Mouse (Mus musculus) erythroblast, embryonic 14.5 days (primary cell): ENCODE data around the gene Ldlrad1.

Source experiments
- GATA1 ChIP-seq: IDR thresholded peaks from 2 replicates; pipeline ENCODE4 v1.6.1; 2012; ENCODE audit warnings: low read length, inconsistent platforms, mixed read lengths
- TAL1 ChIP-seq: IDR thresholded peaks from 3 replicates; pipeline ENCODE4 v1.6.1; 2012; ENCODE audit warnings: low read length, inconsistent platforms, mixed read lengths

- no peak for TF ChIP-seq TAL1
- no peak for TF ChIP-seq GATA1
Observed at GRCm38 (mm10) chr4:107211936-107212335, 3.0 kb downstream of the Ldlrad1 start.
